Mouse (Mus musculus) ES-Bruce4 (cell line): ENCODE measurements around the gene Pparg. TPM values are rescaled to one million over a fixed set of nuclear protein-coding genes. Genes with fewer than 3 reads are reported as not detected.

Experiments
- H3K27ac ChIP-seq: 2 replicates; pipeline ENCODE4 v1.5.1; 2012; ENCODE audit warnings: low read length, inconsistent platforms; ENCODE audit not compliant: insufficient read depth
- H3K27me3 ChIP-seq: 2 replicates; pipeline ENCODE4 v1.6.1; 2012; ENCODE audit warnings: mild to moderate bottlenecking, low read length, inconsistent platforms; ENCODE audit not compliant: control insufficient read depth, poor library complexity, insufficient read depth, severe bottlenecking
- H3K36me3 ChIP-seq: 2 replicates; pipeline ENCODE4 v1.6.1; 2012; ENCODE audit warnings: inconsistent platforms, mild to moderate bottlenecking, low read length, moderate library complexity; ENCODE audit not compliant: control insufficient read depth, poor library complexity, insufficient read depth, severe bottlenecking
- H3K4me1 ChIP-seq: one replicate; pipeline ENCODE4 v1.8.1; 2011; ENCODE audit warnings: low read length; ENCODE audit not compliant: control insufficient read depth, insufficient read depth
- H3K4me3 ChIP-seq: 2 replicates; pipeline ENCODE4 v1.5.1; 2011; ENCODE audit warnings: low read depth, mild to moderate bottlenecking, low read length
- H3K9ac ChIP-seq: 2 replicates; pipeline ENCODE4 v1.6.1; 2012; ENCODE audit warnings: low read depth, mild to moderate bottlenecking, inconsistent platforms; ENCODE audit not compliant: poor library complexity, severe bottlenecking
- H3K9me3 ChIP-seq: replicated peaks from 2 replicates; pipeline ENCODE4 v1.6.1; 2012; ENCODE audit warnings: mild to moderate bottlenecking, low read length, inconsistent platforms; ENCODE audit not compliant: control insufficient read depth, poor library complexity, insufficient read depth, severe bottlenecking
- CTCF ChIP-seq: IDR thresholded peaks from one replicate; pipeline ENCODE4 v1.8.1; 2011; ENCODE audit warnings: low read depth, low read length
- EP300 ChIP-seq: IDR thresholded peaks from 2 replicates; pipeline ENCODE4 v1.6.1; 2011; ENCODE audit warnings: low read depth, low read length; ENCODE audit not compliant: insufficient read depth
- POLR2A ChIP-seq: IDR thresholded peaks from one replicate; pipeline ENCODE4 v1.8.1; 2011; ENCODE audit warnings: low read length; ENCODE audit not compliant: insufficient read depth
- polyA plus RNA-seq: library from polyadenylated mRNA; stranded (reverse); fragments of >200 nt; gene quantifications from 2 replicates; pipeline ENCODE4 v1.2.4, GENCODE M21; 2011; ENCODE audit warnings: low read depth; ENCODE audit not compliant: missing spikeins, insufficient read depth, insufficient read length

Pparg gene
- 1.1 TPM in 1 of 2 replicates, not detected in the other for polyA plus RNA-seq

- Histone ChIP-seq H3K27me3 (0 out of 2 replicates have a peak, but pooled peaks cover 9% of the 10 kb centered on the region), H3K4me1 (no peaks in the 10 kb centered on the region), H3K9me3 (no peaks in the 10 kb centered on the region), H3K9ac (peak within 1 kb of the TSS; percentile 42; the same call in 1 of the 2 replicates), H3K27ac (no peak within 1 kb of the TSS), H3K36me3 (no peaks in the 10 kb centered on the region), H3K4me3 (peak within 1 kb of the TSS; percentile 57)
- TF ChIP-seq CTCF (peak; percentile 30), POLR2A (no peak)
Observed at GRCm38 (mm10) chr6:115360776-115361605, at the start of gene Pparg. Gene Pparg, plus strand, starts transcription at chr6:115360951.

DNA sequence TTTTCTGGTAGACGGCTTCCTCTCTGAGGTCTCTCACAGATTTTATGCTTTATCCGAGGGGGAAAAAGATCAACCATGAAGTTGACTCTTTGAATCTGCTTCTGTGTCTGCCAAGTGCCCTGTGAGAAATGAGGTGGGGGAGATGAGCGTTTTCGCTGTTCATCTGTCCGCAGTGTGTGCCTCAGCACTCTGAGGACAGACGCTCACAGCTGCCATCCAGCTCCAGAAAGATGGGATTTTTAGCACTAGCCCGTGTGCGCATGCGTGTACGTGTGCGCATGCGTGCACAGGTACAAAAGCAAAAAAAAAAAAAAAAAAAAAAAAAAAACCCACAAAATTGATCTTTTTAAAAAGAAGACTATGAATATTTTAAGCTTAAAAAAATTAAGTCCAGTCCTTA lies 48.0 kb upstream of the Pparg start:
- Histone ChIP-seq H3K4me3 (no peak overlapping the region), H3K27me3 (no peaks in the 10 kb centered on the region), H3K27ac (no peak overlapping the region), H3K9me3 (no peaks in the 10 kb centered on the region), H3K9ac (no peak overlapping the region), H3K4me1 (no peaks in the 10 kb centered on the region), H3K36me3 (no peaks in the 10 kb centered on the region)
- TF ChIP-seq CTCF: no peak
- no peak for TF ChIP-seq EP300
- no peak for TF ChIP-seq POLR2A

DNA sequence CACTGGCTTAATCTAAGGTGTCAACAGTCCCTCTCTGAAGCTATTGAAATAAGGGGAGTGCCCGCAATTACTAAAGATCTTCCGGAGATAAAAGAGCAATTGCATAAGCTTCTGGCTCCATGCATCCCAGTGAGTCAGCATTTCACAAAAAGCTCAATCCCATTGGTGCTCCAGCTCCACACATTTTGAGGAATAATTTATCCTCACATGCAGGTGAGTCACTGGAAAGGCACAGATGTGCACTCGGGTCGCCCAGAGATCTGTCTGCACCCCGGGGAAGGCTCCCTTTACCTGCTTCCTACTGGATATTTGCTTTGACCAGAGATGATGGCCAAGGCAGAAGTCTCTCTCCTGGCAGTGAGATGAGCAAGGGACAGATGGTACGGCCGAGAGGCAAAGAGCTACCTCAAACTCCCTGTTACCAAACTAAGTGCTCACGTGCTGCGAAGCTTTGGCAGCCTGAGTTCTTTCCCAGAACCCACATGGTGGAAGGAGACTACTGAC lies 47.5 kb upstream of the Pparg start:
- Histone ChIP-seq H3K36me3 (no peaks in the 10 kb centered on the region), H3K9me3 (no peaks in the 10 kb centered on the region), H3K27me3 (no peaks in the 10 kb centered on the region), H3K27ac (no peak overlapping the region), H3K4me1 (no peaks in the 10 kb centered on the region), H3K9ac (no peak overlapping the region), H3K4me3 (no peak overlapping the region)
- no peak for TF ChIP-seq POLR2A
- TF ChIP-seq CTCF: no peak
- TF ChIP-seq EP300: no peak

DNA sequence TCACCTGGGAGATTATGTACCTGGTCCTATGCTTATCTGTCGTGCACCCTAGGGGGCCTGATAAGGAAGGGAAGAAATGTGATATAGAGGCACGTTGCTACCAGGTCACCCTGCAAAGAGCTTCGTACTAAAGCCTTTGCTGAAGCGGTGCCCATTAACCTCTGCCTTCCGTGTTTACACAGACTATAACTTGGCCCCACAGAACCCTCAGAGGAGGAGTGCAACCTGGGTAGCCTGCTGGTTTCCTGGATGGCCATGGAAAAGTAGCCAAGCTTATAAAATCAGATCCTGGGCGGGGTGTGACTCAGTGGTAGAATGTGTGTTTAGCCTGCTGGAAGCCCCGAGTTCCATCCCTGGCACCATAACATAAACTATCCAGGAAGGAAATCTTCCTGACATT lies 46.8 kb upstream of the Pparg start:
- H3K4me3 ChIP-seq: no peak overlapping the region
- no peaks in the 10 kb centered on the region for H3K36me3 ChIP-seq
- H3K4me1 ChIP-seq: no peaks in the 10 kb centered on the region
- TF ChIP-seq POLR2A (no peak), EP300 (no peak), CTCF (no peak)
- H3K27ac ChIP-seq: no peak overlapping the region
- H3K27me3 ChIP-seq: no peaks in the 10 kb centered on the region
- H3K9ac ChIP-seq: no peak overlapping the region
- no peaks in the 10 kb centered on the region for H3K9me3 ChIP-seq

- Histone ChIP-seq H3K27ac (no peak overlapping the region), H3K9ac (no peak overlapping the region), H3K4me1 (no peaks in the 10 kb centered on the region), H3K9me3 (no peaks in the 10 kb centered on the region), H3K27me3 (no peaks in the 10 kb centered on the region), H3K4me3 (no peak overlapping the region), H3K36me3 (no peaks in the 10 kb centered on the region)
- no peak for TF ChIP-seq CTCF
- TF ChIP-seq EP300: no peak
- TF ChIP-seq POLR2A: no peak
Observed at GRCm38 (mm10) chr6:115315770-115316169, 45.0 kb upstream of the Pparg start.

- H3K27ac ChIP-seq: no peak overlapping the region
- no peaks in the 10 kb centered on the region for H3K4me1 ChIP-seq
- TF ChIP-seq POLR2A: no peak
- no peak for TF ChIP-seq EP300
- TF ChIP-seq CTCF: no peak
- H3K9ac ChIP-seq: no peak overlapping the region
- H3K9me3 ChIP-seq: no peaks in the 10 kb centered on the region
- H3K4me3 ChIP-seq: no peak overlapping the region
- no peaks in the 10 kb centered on the region for H3K27me3 ChIP-seq
- H3K36me3 ChIP-seq: no peaks in the 10 kb centered on the region
Observed at GRCm38 (mm10) chr6:115316811-115317221, 43.9 kb upstream of the Pparg start.
